Mouse (Mus musculus) E14TG2a.4 (cell line): ENCODE measurements around the gene Kat6b.
A peak's percentile ranks its signal among the peaks of the same experiment; 100 is the strongest.

Source experiments
- H3K27me3 ChIP-seq: 2 replicates; pipeline ENCODE4 v1.6.1; 2014; ENCODE audit warnings: low read length, control low read depth; ENCODE audit not compliant: insufficient read depth
- H3K36me3 ChIP-seq: 2 replicates; pipeline ENCODE4 v1.6.1; 2014; ENCODE audit warnings: low read length, control low read depth; ENCODE audit not compliant: insufficient read depth
- H3K4me1 ChIP-seq: replicated peaks from 2 replicates; pipeline ENCODE4 v1.6.1; 2014; ENCODE audit warnings: low read depth, low read length, control low read depth
- H3K4me3 ChIP-seq: replicated peaks from 2 replicates; pipeline ENCODE4 v1.5.1; 2014; ENCODE audit warnings: mild to moderate bottlenecking, low read length
- H3K9me3 ChIP-seq: 2 replicates; pipeline ENCODE4 v1.6.1; 2014; ENCODE audit warnings: low read length, control low read depth
- CTCF ChIP-seq: conservative IDR thresholded peaks from 2 replicates; pipeline ENCODE4 v1.5.1; 2014; ENCODE audit warnings: low read length
- NANOG ChIP-seq: IDR thresholded peaks from 2 replicates; pipeline ENCODE4 v1.6.1; 2014; ENCODE audit warnings: borderline replicate concordance, low read length, mixed read lengths
- POU5F1 ChIP-seq: IDR thresholded peaks from 2 replicates; pipeline ENCODE4 v1.6.1; 2014; ENCODE audit warnings: low read length, borderline replicate concordance

Kat6b gene

GRCm38 (mm10) chr14:21539731-21540130 is 58.5 kb downstream of the Kat6b start:
- H3K36me3 ChIP-seq, result peaks cover 89% of the 10 kb centered on the region
- H3K9me3 ChIP-seq, result no peaks in the 10 kb centered on the region
- H3K4me1 ChIP-seq, result peaks cover 97% of the 10 kb centered on the region
- no peaks in the 10 kb centered on the region for H3K27me3 ChIP-seq
- no peak for TF ChIP-seq CTCF
- no peak for TF ChIP-seq NANOG
- TF ChIP-seq POU5F1, result no peak
- H3K4me3 ChIP-seq, result no peak overlapping the region; the same call in 1 of the 2 replicates

- Histone ChIP-seq H3K27me3 (no peaks in the 10 kb centered on the region), H3K9me3 (no peaks in the 10 kb centered on the region), H3K4me1 (peaks cover 97% of the 10 kb centered on the region), H3K36me3 (peaks cover 88% of the 10 kb centered on the region), H3K4me3 (no peak overlapping the region)
- no peak for TF ChIP-seq CTCF
- TF ChIP-seq NANOG, result peak; percentile 40; the same call in 1 of the 2 replicates
Measured at GRCm38 (mm10) chr14:21540361-21540760, 59.1 kb downstream of the Kat6b start.

GRCm38 (mm10) chr14:21545529-21545928 is 64.3 kb downstream of the Kat6b start:
- Histone ChIP-seq H3K9me3 (no peaks in the 10 kb centered on the region), H3K4me1 (peaks cover 98% of the 10 kb centered on the region), H3K27me3 (no peaks in the 10 kb centered on the region), H3K4me3 (no peak overlapping the region), H3K36me3 (peaks cover 89% of the 10 kb centered on the region)
- TF ChIP-seq NANOG, result no peak

- peaks cover 81% of the 10 kb centered on the region for H3K36me3 ChIP-seq
Measured at GRCm38 (mm10) chr14:21546351-21546750, 65.1 kb downstream of the Kat6b start.

GRCm38 (mm10) chr14:21547297-21547696 is 66.1 kb downstream of the Kat6b start:
- Histone ChIP-seq H3K4me3 (no peak overlapping the region), H3K9me3 (no peaks in the 10 kb centered on the region), H3K36me3 (peaks cover 77% of the 10 kb centered on the region), H3K27me3 (no peaks in the 10 kb centered on the region), H3K4me1 (peaks cover 98% of the 10 kb centered on the region)
- TF ChIP-seq CTCF (no peak), NANOG (no peak), POU5F1 (no peak)

More at GRCm38 (mm10) chr14:21546351-21546750, 65.1 kb downstream of the Kat6b start:
- H3K4me1 ChIP-seq, result peaks cover 98% of the 10 kb centered on the region
- H3K27me3 ChIP-seq, result no peaks in the 10 kb centered on the region
- no peak overlapping the region for H3K4me3 ChIP-seq
- H3K9me3 ChIP-seq, result no peaks in the 10 kb centered on the region
- TF ChIP-seq POU5F1 (no peak), CTCF (no peak), NANOG (no peak)

- Histone ChIP-seq H3K27me3 (no peaks in the 10 kb centered on the region), H3K36me3 (peaks cover 78% of the 10 kb centered on the region), H3K4me1 (peaks cover 99% of the 10 kb centered on the region), H3K9me3 (no peaks in the 10 kb centered on the region), H3K4me3 (no peak overlapping the region)
- TF ChIP-seq CTCF, result no peak
- no peak for TF ChIP-seq POU5F1
- TF ChIP-seq NANOG, result no peak
Measured at GRCm38 (mm10) chr14:21547965-21548364, 66.7 kb downstream of the Kat6b start.

- Histone ChIP-seq H3K4me1 (peaks cover 99% of the 10 kb centered on the region), H3K9me3 (no peaks in the 10 kb centered on the region), H3K36me3 (peaks cover 78% of the 10 kb centered on the region), H3K27me3 (no peaks in the 10 kb centered on the region), H3K4me3 (no peak overlapping the region)
- TF ChIP-seq POU5F1 (no peak), NANOG (no peak), CTCF (no peak)
Measured at GRCm38 (mm10) chr14:21548952-21549607, 67.8 kb downstream of the Kat6b start.

- no peaks in the 10 kb centered on the region for H3K27me3 ChIP-seq
- TF ChIP-seq NANOG, result no peak
- no peak for TF ChIP-seq POU5F1
- TF ChIP-seq CTCF, result no peak
Measured at GRCm38 (mm10) chr14:21549608-21550115, 68.4 kb downstream of the Kat6b start.

GRCm38 (mm10) chr14:21550576-21550975 is 69.3 kb downstream of the Kat6b start:
- Histone ChIP-seq H3K4me1 (peaks cover 99% of the 10 kb centered on the region), H3K9me3 (no peaks in the 10 kb centered on the region), H3K27me3 (no peaks in the 10 kb centered on the region), H3K4me3 (no peak overlapping the region), H3K36me3 (peaks cover 80% of the 10 kb centered on the region)
- TF ChIP-seq CTCF, result no peak
- TF ChIP-seq POU5F1, result no peak
- no peak for TF ChIP-seq NANOG

More at GRCm38 (mm10) chr14:21549608-21550115, 68.4 kb downstream of the Kat6b start:
- H3K4me1 ChIP-seq, result peaks cover 99% of the 10 kb centered on the region
- H3K9me3 ChIP-seq, result no peaks in the 10 kb centered on the region
- no peak overlapping the region for H3K4me3 ChIP-seq
- peaks cover 80% of the 10 kb centered on the region for H3K36me3 ChIP-seq
